Mouse (Mus musculus) ES-E14 (cell line): ENCODE measurements around the gene Hist4h4. TPM values are rescaled to one million over a fixed set of nuclear protein-coding genes. Genes with fewer than 3 reads are reported as not detected.

Source experiments
- DNase-seq: peaks from one replicate; pipeline ENCODE4 v3.0.0-alpha.2; 2013; ENCODE audit warnings: low read depth, low spot score
- H3K27ac ChIP-seq: 2 replicates; pipeline ENCODE4 v1.5.1; 2012; ENCODE audit warnings: low read depth, mild to moderate bottlenecking, low read length, moderate library complexity, mixed read lengths; ENCODE audit not compliant: poor library complexity, insufficient read depth, severe bottlenecking
- H3K36me3 ChIP-seq: 2 replicates; pipeline ENCODE4 v1.6.1; 2012; ENCODE audit warnings: mild to moderate bottlenecking, low read length, moderate library complexity, mixed read lengths; ENCODE audit not compliant: control insufficient read depth, poor library complexity, insufficient read depth, severe bottlenecking
- H3K4me1 ChIP-seq, 2 experiments: fragments of 150-350 bp in 1 of 2; sonication (generic) in 1 of 2; 2 replicates each; pipeline ENCODE4 v1.6.1; 2012; ENCODE audit warnings: low read length in 2 of 2, mild to moderate bottlenecking in 1 of 2, mixed read lengths in 1 of 2; ENCODE audit not compliant: control insufficient read depth in 2 of 2, insufficient read depth in 2 of 2, poor library complexity in 1 of 2
- H3K4me3 ChIP-seq, 2 experiments: fragments of 150-350 bp in 1 of 2; sonication (generic) in 1 of 2; 2 replicates each; pipeline ENCODE4 v1.5.1; 2012; ENCODE audit warnings: low read length in 2 of 2, low read depth in 1 of 2, mild to moderate bottlenecking in 1 of 2, mixed read lengths in 1 of 2; ENCODE audit not compliant: insufficient read depth in 1 of 2, poor library complexity in 1 of 2, severe bottlenecking in 1 of 2
- H3K9ac ChIP-seq: 2 replicates; pipeline ENCODE4 v1.6.1; 2012; ENCODE audit warnings: low read depth, mild to moderate bottlenecking, low read length, mixed read lengths; ENCODE audit not compliant: poor library complexity, insufficient read depth, severe bottlenecking
- H3K9me3 ChIP-seq: fragments of 150-350 bp; sonication (generic); 2 replicates; pipeline ENCODE4 v1.6.1; 2012; ENCODE audit warnings: low read depth, mild to moderate bottlenecking, low read length; ENCODE audit not compliant: control insufficient read depth, insufficient read depth
- CHD2 ChIP-seq: IDR thresholded peaks from 2 replicates; pipeline ENCODE4 v1.6.1; 2014; ENCODE audit warnings: mild to moderate bottlenecking, low read depth, low read length, inconsistent platforms
- HCFC1 ChIP-seq: IDR thresholded peaks from 2 replicates; pipeline ENCODE4 v1.6.1; 2012; ENCODE audit warnings: low read length, inconsistent platforms, borderline replicate concordance; ENCODE audit not compliant: insufficient read depth
- MAFK ChIP-seq: IDR thresholded peaks from 2 replicates; pipeline ENCODE4 v1.6.1; 2014; ENCODE audit warnings: mild to moderate bottlenecking, low read depth, low read length, inconsistent platforms; ENCODE audit not compliant: insufficient read depth
- ZC3H11A ChIP-seq: IDR thresholded peaks from 2 replicates; pipeline ENCODE4 v1.6.1; 2012; ENCODE audit warnings: low read depth, mild to moderate bottlenecking, inconsistent platforms, low read length, borderline replicate concordance
- ZNF384 ChIP-seq: IDR thresholded peaks from 2 replicates; pipeline ENCODE4 v1.6.1; 2012; ENCODE audit warnings: low read depth, low read length, inconsistent platforms
- in situ Hi-C, 2 experiments: fragments of 600-800 bp; cut with MboI; formaldehyde crosslinking; loops; one replicate each; pipeline ENCODE4 v1.15.1; 2025; ENCODE audit warnings: low sequenced_read_pairs in 2 of 2, inconsistent platforms in 1 of 2; ENCODE audit not compliant: unreplicated experiment in 2 of 2
- total RNA-seq: library from RNA; depleted of rRNA; stranded (reverse); fragments of 300-350 nt; gene quantifications from 2 replicates; pipeline ENCODE4 v1.2.3, GENCODE M21; 2012

The Hist4h4 gene
- total RNA-seq, 1 experiment = 110 TPM

- in situ Hi-C loops = no loop called here
- peaks cover 0 to 19% of the 10 kb centered on the region in 2 experiments; a peak in 2 of 4 replicates for H3K4me1 ChIP-seq
- TF ChIP-seq HCFC1 (no peak), ZC3H11A (no peak), MAFK (no peak), ZNF384 (no peak), CHD2 (no peak)
- no peak for DNase-seq
- H3K9me3 ChIP-seq = no peaks in the 10 kb centered on the region
- no peak overlapping the region for H3K27ac ChIP-seq
- H3K36me3 ChIP-seq = peaks cover 42% of the 10 kb centered on the region
- no peak overlapping the region for H3K4me3 ChIP-seq
- no peak overlapping the region for H3K9ac ChIP-seq
These were observed 8.9 kb upstream of the Hist4h4 start for GRCm38 (mm10) chr6:136813117-136813516.

- TF ChIP-seq MAFK (no peak), ZC3H11A (no peak), CHD2 (no peak), ZNF384 (no peak), HCFC1 (no peak)
These were observed 7.0 kb upstream of the Hist4h4 start for GRCm38 (mm10) chr6:136811196-136811595.

GRCm38 (mm10) chr6:136809673-136810072 is 5.5 kb upstream of the Hist4h4 start:
- in situ Hi-C loops = no loop called here
- no peak for DNase-seq
- Histone ChIP-seq H3K27ac (no peak overlapping the region; the same call in 1 of the 2 replicates), H3K9ac (peak overlapping the region; percentile 93; the same call in 1 of the 2 replicates), H3K4me1 (peaks cover 0 to 18% of the 10 kb centered on the region in 2 experiments; a peak in 2 of 4 replicates), H3K4me3 (peak overlapping the region; percentile 80 to 98), H3K36me3 (peaks cover 20% of the 10 kb centered on the region), H3K9me3 (no peaks in the 10 kb centered on the region)
- TF ChIP-seq CHD2 = no peak

More at GRCm38 (mm10) chr6:136811196-136811595, 7.0 kb upstream of the Hist4h4 start:
- Histone ChIP-seq H3K27ac (no peak overlapping the region), H3K9me3 (no peaks in the 10 kb centered on the region), H3K36me3 (peaks cover 30% of the 10 kb centered on the region), H3K9ac (no peak overlapping the region), H3K4me3 (no peak overlapping the region), H3K4me1 (peaks cover 0 to 18% of the 10 kb centered on the region in 2 experiments; a peak in 2 of 4 replicates)
- in situ Hi-C loops = no loop called here
- DNase-seq = no peak

GRCm38 (mm10) chr6:136809077-136809476 is 4.9 kb upstream of the Hist4h4 start:
- H3K4me1 ChIP-seq = peaks cover 0 to 18% of the 10 kb centered on the region in 2 experiments; a peak in 2 of 4 replicates
- H3K9me3 ChIP-seq = no peaks in the 10 kb centered on the region
- peak overlapping the region; percentile 93 for H3K9ac ChIP-seq
- peaks cover 15% of the 10 kb centered on the region for H3K36me3 ChIP-seq
- no peak for DNase-seq
- in situ Hi-C loops = no loop called here
- H3K4me3 ChIP-seq = peak overlapping the region; percentile 80 to 98
- H3K27ac ChIP-seq = no peak overlapping the region; the same call in 1 of the 2 replicates
- TF ChIP-seq HCFC1 = no peak
- no peak for TF ChIP-seq ZC3H11A
- TF ChIP-seq MAFK = no peak
- no peak for TF ChIP-seq CHD2
- no peak for TF ChIP-seq ZNF384

GRCm38 (mm10) chr6:136808631-136809046 is 4.4 kb upstream of the Hist4h4 start:
- TF ChIP-seq HCFC1 (no peak), MAFK (no peak), CHD2 (no peak), ZNF384 (no peak), ZC3H11A (no peak)
- peak overlapping the region; percentile 83 for H3K27ac ChIP-seq
- H3K36me3 ChIP-seq = peaks cover 11% of the 10 kb centered on the region
- in situ Hi-C loops = no loop called here
- H3K9me3 ChIP-seq = no peaks in the 10 kb centered on the region
- peak overlapping the region; percentile 80 to 98 for H3K4me3 ChIP-seq
- peak overlapping the region; percentile 93 for H3K9ac ChIP-seq
- DNase-seq = no peak
- H3K4me1 ChIP-seq = peaks cover 0 to 18% of the 10 kb centered on the region in 2 experiments; a peak in 2 of 4 replicates
